Mouse (Mus musculus): ENCODE data around the gene Lrrc3b. TPM values are rescaled to one million over a fixed set of nuclear protein-coding genes. Genes with fewer than 3 reads are reported as not detected.

Gene Lrrc3b
- polyA plus RNA-seq, 1 experiment from 2014 or later = 4.5 TPM

GRCm38 (mm10) chr14:15325872-15326271 lies 112.9 kb downstream of the Lrrc3b start:
- H3K27me3 ChIP-seq (replicated peaks) = no peaks in the 10 kb centered on the region
- H3K4me2 ChIP-seq = no peak overlapping the region
- ATAC-seq (ENCODE audit: insufficient read depth, low FRiP score, low read depth) = no peak
- H3K27ac ChIP-seq = no peak overlapping the region
- no peak overlapping the region for H3K9ac ChIP-seq
- H3K4me3 ChIP-seq (replicated peaks) = no peak overlapping the region
- no peaks in the 10 kb centered on the region for H3K9me3 ChIP-seq
- WGBS = 80% methylated on average over 1 of the region's 1 CpGs
- no peaks in the 10 kb centered on the region for H3K4me1 ChIP-seq
- H3K36me3 ChIP-seq = no peaks in the 10 kb centered on the region

DNA sequence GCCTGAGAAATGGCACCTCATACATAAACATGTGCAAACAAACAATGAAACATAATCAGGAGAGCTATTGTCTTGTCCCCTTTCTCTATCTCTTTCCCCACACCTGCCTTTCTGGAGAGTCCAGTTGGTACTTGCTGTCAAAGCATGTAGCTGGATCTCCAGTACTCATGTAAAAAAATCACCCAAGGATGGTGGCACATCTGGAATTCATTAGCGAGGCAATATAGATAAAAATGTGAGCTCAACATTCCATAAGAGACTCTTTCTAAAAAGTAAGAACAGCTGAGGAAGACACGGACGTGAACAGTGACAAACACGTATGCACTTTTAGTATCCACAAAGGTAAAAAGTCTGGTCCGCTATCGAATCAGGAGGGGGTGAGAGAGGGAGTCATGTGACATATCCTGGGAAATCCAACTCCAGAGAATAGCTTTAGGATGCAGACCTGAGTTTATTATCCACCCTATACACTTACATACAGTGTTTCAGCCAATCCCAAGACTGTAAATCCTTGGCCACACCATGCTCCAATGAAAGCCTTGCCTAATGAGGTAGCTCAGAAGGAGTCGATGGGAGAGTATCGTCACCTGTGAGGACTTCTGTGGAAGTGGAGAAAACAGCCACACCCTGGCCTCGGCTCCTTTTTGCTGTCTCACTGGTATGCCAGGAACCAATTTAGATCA lies 116.2 kb downstream of the Lrrc3b start:
- H3K9ac ChIP-seq = no peak overlapping the region
- H3K4me2 ChIP-seq = no peak overlapping the region
- no peak for ATAC-seq (ENCODE audit: insufficient read depth, low FRiP score, low read depth)
- no peak overlapping the region for H3K4me3 ChIP-seq (replicated peaks)
- H3K4me1 ChIP-seq = no peaks in the 10 kb centered on the region
- H3K27me3 ChIP-seq (replicated peaks) = no peaks in the 10 kb centered on the region
- no peaks in the 10 kb centered on the region for H3K9me3 ChIP-seq
- WGBS = 85% methylated on average over 9 of the region's 9 CpGs
- H3K36me3 ChIP-seq = no peaks in the 10 kb centered on the region
- H3K27ac ChIP-seq = no peak overlapping the region

DNA sequence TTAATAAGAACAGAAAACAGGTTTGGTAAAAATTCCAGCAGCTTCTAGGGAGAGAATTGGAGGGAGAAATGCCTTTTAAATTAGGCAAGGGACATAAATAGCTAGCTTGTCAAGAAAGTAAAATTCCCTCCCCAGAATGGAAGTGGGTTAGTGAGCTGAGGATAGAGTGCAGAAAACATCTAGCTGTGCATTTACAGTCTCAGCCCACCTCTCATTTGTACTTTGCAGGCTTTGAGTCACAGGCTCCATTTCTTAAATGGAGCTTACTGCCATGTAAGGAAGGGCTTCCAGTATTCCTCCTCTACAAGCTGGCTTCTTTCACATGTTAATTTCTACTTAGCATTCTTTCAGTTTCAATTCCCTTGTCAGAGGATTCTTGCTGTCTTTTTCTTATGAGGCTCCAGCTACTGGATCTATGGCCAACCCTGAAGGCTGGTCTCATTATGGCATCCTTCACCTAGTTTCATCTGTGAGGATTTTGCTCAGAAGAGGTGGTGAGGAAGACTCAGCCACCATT lies 119.3 kb downstream of the Lrrc3b start:
- Histone ChIP-seq H3K9me3 (no peaks in the 10 kb centered on the region), H3K4me3 (replicated peaks) (no peak overlapping the region), H3K9ac (no peak overlapping the region), H3K4me1 (no peaks in the 10 kb centered on the region), H3K4me2 (no peak overlapping the region), H3K27ac (no peak overlapping the region), H3K27me3 (replicated peaks) (no peaks in the 10 kb centered on the region), H3K36me3 (no peaks in the 10 kb centered on the region)
- no peak for ATAC-seq (ENCODE audit: insufficient read depth, low FRiP score, low read depth)

GRCm38 (mm10) chr14:15308576-15308975 lies 130.2 kb downstream of the Lrrc3b start:
- no peaks in the 10 kb centered on the region for H3K27me3 ChIP-seq (replicated peaks)
- no peak overlapping the region for H3K27ac ChIP-seq
- no peaks in the 10 kb centered on the region for H3K36me3 ChIP-seq
- no peaks in the 10 kb centered on the region for H3K9me3 ChIP-seq
- H3K4me2 ChIP-seq = no peak overlapping the region
- no peaks in the 10 kb centered on the region for H3K4me1 ChIP-seq
- H3K9ac ChIP-seq = no peak overlapping the region
- no peak overlapping the region for H3K4me3 ChIP-seq (replicated peaks)
- no peak for ATAC-seq (ENCODE audit: insufficient read depth, low FRiP score, low read depth)
- WGBS = 75% methylated on average over 2 of the region's 2 CpGs
